Mouse (Mus musculus) gastrocnemius, postnatal 14 days (tissue): ENCODE measurements at regions not wholly inside any gene's neighbourhood (a gene's known extent, or its start where the extent isn't known, plus 50 kb on each side); places are given as distances from the start of the nearest gene placed in this dataset.
"Not testable (repeated sequence)": the region's sequence is repeated elsewhere in the genome, so short reads cannot be mapped to it uniquely, and the experiment has no call there.

Experiments used
- DNase-seq: peaks from one replicate; pipeline ENCODE4 v3.0.0; 2021; ENCODE audit warnings: mixed read lengths
- intact Hi-C: fragments of 180-260 bp; cut with DNase I; formaldehyde crosslinking; loops from one replicate; pipeline ENCODE4 v1.15.1; 2025; ENCODE audit warnings: low total_unique reads

DNA sequence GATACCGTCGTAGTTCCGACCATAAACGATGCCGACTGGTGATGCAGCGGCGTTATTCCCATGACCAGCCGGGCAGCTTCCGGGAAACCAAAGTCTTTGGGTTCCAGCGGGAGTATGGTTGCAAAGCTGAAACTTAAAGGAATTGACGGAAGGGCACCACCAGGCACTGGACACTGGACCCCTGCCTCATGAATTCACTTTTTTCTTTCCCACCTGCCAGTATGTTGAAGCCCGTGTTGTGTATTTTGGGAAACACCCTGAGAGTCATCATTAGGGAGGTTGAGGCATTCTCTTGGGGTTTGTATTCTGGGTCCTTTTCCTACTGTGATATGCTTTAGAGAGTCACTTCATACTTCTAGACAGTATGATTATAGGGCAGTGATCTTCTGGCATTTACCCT, 197.9 kb downstream of the Samd9l start:
- intact Hi-C loops, DNase-seq: not testable (repeated sequence)

DNA sequence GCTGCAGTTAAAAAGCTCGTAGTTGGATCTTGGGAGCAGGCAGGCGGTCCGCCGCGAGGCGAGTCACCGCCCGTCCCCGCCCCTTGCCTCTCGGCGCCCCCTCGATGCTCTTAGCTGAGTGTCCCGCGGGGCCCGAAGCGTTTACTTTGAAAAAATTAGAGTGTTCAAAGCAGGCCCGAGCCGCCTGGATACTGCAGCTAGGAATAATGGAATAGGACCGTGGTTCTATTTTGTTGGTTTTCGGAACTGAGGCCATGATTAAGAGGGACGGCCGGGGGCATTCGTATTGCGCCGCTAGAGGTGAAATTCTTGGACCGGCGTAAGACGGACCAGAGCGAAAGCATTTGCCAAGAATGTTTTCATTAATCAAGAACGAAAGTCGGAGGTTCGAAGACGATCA, 198.3 kb downstream of the Samd9l start:
- DNase-seq = no peak
- intact Hi-C loops = no loop called here

DNA sequence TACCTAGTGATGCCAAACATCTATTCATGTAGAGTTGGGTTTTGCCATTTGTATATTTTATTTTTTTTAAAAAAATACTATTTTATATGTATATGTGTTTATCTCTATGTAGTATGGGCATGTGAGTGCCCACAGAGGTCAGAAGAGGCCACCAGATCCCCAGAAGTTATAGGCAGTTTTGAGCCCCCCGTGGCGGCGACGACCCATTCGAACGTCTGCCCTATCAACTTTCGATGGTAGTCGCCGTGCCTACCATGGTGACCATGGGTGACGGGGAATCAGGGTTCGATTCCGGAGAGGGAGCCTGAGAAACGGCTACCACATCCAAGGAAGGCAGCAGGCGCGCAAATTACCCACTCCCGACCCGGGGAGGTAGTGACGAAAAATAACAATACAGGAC, 198.8 kb downstream of the Samd9l start:
- intact Hi-C loops = not testable (repeated sequence)
- peak; percentile 83 for DNase-seq

DNA sequence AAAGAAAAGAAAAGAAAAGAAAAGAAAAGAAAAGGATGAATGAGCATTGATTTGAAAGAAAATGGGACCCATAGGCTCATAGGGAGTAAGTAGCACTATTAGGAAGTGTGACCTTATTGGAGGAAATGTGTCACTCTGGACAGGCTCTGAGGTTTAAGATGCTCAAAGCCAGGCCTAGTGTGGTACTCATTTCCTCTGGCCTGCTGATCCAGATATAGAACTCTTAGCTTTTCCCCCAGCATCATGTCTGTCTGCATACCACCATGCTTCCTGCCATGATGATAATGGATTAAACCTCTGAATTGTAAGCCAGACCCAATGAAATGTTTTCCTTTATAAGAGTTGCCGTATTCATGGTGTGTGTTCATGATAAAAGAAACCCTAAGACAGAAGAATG, 206.9 kb downstream of the Samd9l start:
- intact Hi-C loops, DNase-seq: not testable (repeated sequence)

DNA sequence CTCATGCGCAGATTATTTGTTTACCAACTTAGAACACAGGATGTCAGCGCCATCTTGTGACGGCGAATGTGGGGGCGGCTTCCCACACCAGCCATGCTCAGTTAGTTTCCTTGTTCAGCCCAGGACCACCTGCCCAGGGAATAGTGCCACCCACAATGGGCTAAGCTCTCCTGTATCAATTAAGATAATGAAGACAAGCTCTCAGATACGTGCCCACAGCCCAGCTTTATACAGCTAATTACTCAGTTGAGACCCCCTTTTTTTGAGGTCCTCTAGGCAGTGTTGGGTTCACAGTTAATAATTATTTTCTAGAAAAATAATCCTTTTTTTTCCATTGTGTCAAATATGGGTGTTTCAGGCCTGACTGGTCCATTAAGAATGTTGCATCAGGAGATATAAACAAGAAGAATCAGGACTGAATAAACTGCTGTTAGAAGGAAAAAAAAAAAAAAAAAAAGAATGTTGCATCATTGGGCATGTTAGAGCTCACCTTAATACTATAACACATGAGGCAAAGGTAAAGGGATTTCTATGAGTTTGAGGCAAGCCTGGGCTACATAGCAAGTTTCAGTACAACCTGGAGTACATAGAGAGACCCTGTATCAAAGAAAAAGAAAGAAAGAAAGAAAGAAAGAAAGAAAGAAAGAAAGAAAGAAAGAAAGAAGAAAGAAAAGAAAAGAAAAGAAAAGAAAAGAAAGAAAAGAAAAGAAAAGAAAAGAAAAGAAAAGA, 207.5 kb downstream of the Samd9l start:
- intact Hi-C loops, DNase-seq: not testable (repeated sequence)

DNA sequence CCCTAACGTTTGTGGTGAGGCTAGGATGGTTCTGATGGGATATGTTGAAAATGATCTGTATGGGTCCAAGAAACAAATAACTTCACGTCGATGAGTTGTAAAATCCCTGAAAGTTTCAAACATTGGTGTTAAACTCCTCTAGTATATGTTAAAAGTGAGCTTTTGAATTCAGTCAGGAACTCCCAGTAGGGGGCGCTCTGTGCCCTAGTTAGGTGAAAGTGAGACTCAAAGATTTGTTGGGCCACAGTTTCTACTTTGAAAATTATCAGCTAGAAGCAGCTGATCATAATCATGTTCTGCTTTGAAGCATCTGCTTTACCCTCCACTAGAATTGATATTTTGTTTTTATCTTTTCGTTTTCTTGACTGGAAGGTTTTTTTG, 215.6 kb downstream of the Samd9l start:
- peak; percentile 72 for DNase-seq
- intact Hi-C loops = no loop called here

DNA sequence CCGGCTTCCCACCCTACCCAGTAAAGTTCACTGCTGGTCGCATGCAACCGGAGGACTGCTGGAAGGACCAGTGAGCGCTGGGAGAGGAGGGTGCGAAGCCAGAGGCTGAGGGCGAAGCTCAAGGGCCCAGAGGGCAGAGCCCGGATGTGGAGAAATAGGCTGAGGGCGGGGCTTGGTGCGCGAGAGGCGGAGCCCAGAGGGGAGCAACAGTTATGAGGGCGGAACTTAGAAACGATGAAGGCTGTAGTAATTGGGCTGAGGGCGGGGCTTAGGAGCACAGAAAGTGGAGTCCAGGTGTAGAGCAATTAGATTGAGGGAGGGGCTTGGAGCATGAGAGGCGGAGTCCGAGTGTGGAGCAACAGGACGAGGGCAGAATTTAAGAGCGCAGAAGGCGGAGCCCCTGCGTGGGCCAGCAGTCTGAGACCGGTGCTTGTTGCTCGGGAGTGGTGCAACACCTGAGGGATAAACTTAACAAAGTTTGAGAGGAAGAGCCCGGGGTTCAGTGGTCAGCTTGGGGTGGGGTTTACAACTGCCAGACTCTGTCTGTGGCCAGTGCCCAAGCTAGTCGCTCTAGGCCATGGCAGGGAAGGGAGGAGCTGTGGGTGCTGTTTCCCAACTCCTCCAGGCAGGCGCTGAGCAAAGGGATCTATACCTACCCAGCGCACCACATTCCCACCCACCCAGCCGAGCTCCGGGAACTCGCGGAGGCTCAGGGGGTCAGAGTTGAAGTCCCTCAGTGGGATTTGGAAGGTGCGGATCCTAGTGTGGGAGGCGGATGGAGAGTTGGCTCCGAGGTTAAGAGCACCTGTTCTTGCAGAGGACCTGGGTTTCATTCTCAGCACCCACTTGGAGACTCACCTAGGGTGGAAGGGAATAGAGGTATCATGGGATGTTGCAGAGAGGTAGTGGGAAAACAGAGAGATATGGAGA, 216.2 kb downstream of the Samd9l start:
- intact Hi-C loops = no loop called here
- peak; percentile 40 for DNase-seq

DNA sequence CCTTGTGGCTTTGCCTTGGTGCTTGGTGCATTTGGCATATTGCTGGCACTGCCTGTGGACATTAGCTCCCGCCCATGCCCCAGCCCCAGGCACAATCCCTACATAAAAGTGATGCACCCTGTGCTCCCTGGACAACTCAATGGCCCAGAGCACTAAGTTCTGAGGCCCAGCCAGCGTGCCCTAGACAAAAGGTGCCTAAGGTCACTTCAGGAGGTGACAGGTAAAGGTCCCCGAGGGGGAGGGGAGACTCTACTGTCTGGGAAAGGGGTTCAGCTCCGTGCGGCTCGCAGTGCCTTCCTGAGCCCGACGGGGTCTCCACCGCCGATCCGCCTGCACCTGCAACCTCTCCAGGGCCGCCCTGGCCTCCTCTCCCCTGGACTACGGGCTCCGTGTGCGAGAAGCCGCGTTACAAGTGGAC, 216.9 kb downstream of the Samd9l start:
- intact Hi-C loops = not testable (repeated sequence)
- DNase-seq = peak; percentile 10

DNA sequence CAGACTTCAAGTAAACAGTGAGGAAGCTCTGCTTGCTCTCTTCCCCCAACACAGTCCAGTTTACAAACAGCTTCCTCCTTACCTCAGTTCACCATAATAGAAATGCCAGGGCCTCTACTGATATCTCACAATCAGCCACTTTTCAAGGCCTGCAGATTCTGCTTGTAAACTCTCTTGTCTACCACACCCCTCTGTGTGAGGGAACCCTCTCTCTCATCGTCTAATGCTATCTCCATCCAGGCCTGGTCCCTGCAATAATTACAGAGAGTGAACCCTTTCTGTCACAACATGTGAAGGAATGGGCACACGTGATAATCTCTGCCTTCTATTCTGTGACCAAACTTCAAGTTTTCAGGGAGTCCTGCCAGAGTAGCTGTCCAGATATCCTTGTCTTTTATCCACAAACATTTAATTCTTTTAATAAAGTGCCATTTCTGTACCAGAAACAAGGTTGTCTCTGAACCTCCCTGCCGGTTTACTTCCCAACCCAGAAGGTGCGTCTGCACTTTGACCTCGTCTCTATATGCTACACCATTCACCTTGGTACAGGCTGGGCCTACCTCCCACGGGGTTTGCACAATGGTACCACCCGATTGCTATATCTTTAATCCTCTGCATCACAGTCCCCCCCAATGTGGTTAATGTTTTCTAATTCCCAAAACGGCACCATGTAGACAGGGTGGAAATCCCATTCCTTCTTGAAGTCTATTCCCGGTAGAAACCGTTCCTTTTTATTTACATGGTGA, 219.6 kb downstream of the Samd9l start:
- intact Hi-C loops, DNase-seq: not testable (repeated sequence)

DNA sequence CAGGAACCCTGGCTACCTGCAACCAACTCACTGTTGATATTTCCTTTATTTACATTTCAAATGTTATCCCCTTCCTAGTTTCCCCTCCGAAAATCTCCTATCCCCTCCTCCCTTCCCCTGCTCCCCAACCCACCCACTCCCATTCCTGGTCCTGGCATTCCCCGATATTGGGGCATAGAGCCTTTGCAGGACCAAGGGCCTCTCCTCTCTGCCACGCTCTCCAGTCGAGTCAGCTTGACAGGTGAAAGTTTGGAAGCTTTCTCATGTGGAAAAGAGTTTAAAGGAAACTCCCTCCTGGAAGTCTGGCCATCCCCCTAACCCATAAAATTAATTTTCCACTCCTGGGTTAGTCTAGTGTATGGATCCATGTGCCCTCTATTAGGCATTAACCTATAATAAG, 229.9 kb downstream of the Samd9l start:
- DNase-seq, intact Hi-C loops: not testable (repeated sequence)

DNA sequence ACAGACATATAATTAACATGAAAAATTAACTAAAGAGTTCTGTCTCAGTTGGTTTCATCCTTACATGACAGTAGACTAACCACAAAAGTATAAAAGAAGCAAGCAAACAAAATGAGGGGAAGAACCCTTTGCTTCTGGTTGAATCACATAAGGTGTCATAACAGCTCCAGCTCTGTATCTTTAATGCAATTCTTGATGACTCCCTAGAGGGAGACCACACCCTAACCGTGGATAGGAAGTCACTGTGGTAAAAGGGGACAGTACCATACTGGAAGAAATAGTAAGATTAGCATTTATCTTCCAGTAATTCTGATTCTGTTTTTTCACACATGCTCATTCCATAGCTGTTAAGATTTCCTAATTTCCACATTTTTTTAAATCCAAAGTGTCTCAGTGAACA, 233.2 kb downstream of the Samd9l start:
- intact Hi-C loops, DNase-seq: not testable (repeated sequence)

DNA sequence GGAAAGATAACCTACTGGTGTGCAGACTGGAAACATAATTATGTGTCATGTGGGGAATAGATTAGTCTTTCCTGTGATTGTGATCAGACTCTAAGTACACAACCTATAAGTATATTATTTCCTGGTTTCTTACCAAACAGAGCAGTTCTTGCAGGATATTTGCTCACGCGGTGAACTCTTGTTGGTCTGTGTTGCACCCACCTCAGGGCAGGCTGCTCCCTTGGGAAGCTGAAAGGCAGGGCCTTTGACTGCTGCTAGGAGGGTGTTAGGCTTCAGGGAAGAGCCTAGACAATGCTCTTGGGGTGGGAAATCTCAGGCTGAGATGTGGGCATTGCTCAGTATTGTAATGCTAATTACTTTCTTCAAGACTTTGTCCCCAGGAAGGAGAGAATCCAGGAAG, 247.5 kb downstream of the Samd9l start:
- DNase-seq, intact Hi-C loops: not testable (repeated sequence)

DNA sequence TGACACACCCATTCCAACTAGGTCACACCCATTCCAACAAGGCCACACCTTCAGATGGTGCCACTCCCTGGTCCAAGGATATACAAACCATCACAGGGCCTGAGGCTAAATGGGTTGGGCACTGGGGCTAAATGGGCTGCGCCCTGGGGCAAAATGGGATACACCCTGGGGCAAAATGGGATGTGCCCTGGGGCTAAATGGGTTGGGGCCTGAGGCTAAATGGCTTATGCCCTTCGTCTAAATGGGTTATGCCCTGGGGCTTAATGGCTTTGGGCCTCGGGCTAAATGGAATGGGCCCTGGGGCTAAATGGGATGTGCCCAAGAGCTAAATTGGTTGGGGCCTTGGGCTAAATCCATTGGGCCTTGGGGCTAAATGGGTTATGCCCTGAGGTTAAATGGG, 261.5 kb downstream of the Samd9l start:
- intact Hi-C loops = not testable (repeated sequence)
- peak; percentile 23 for DNase-seq

DNA sequence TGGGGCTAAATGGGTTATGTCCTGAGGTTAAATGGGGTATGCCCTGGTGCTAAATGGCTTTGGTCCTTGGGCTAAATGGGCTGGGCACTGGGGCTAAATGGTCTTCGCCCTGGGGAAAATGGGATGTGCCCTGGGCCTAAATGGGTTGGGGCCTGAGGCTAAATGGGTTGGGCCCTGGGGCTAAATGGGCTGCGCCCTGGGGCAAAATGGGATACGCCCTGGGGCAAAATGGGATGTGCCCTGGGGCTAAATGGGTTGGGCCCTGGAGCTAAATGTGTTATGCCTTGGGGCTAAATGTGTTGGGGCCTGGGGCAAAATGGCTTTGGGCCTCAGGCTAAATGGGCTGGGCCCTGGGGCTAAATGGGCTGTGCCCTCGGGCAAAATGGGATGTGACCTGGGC, 265.6 kb downstream of the Samd9l start:
- DNase-seq, intact Hi-C loops: not testable (repeated sequence)

DNA sequence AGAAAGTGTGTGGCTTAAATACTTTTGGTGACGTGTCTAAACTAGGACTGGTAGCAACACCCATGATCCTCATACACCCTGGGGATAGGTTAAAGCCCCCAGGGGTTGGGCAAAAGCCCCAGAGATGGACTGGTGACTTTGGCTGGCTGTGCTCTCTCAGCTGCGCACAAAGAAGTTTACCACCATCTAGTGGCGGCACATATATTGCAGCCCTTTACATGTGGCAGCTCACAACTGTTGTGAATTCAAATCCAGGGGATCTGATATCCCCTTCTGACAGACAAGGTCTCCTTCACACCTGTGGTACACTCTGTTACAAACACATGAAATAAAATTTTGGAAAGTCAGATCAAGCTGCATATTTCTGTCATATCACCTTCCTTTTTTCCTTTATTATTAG, 283.1 kb downstream of the Samd9l start:
- DNase-seq, intact Hi-C loops: not testable (repeated sequence)
